Mouse (Mus musculus) hindbrain, embryonic 16.5 days (tissue): ENCODE measurements around the gene Cyp19a1. TPM values are rescaled to one million over a fixed set of nuclear protein-coding genes. Genes with fewer than 3 reads are reported as not detected.

Experiments
- ATAC-seq: fragments of 200-750 bp; cut with Nextera tagmentation; 2 replicates; pipeline ENCODE4 v1.8.0; 2017; ENCODE audit warnings: moderate TSS enrichment, moderate library complexity
- H3K27ac ChIP-seq: fragments of 300-500 bp; sonication (generic); 2 replicates; pipeline ENCODE4 v1.5.1; 2014; ENCODE audit warnings: low read depth, mild to moderate bottlenecking, control low read depth, low read length, moderate library complexity
- H3K27me3 ChIP-seq: fragments of 300-500 bp; sonication (generic); replicated peaks from 2 replicates; pipeline ENCODE4 v1.6.1; 2014; ENCODE audit warnings: low read length; ENCODE audit not compliant: control insufficient read depth, insufficient read depth
- H3K36me3 ChIP-seq: fragments of 300-500 bp; sonication (generic); 2 replicates; pipeline ENCODE4 v1.6.1; 2014; ENCODE audit warnings: mild to moderate bottlenecking, low read length, moderate library complexity, mixed read lengths; ENCODE audit not compliant: control insufficient read depth, insufficient read depth
- H3K4me1 ChIP-seq: fragments of 300-500 bp; sonication (generic); 2 replicates; pipeline ENCODE4 v1.6.1; 2014; ENCODE audit warnings: low read depth, low read length; ENCODE audit not compliant: control insufficient read depth, insufficient read depth
- H3K4me2 ChIP-seq: fragments of 300-500 bp; sonication (generic); 2 replicates; pipeline ENCODE4 v1.6.1; 2014; ENCODE audit warnings: mild to moderate bottlenecking, low read length, control low read depth, moderate library complexity
- H3K4me3 ChIP-seq: fragments of 300-500 bp; sonication (generic); 2 replicates; pipeline ENCODE4 v1.5.1; 2014; ENCODE audit warnings: mild to moderate bottlenecking, low read length, control low read depth, moderate library complexity
- H3K9ac ChIP-seq: fragments of 300-500 bp; sonication (generic); 2 replicates; pipeline ENCODE4 v1.6.1; 2014; ENCODE audit warnings: low read depth, mild to moderate bottlenecking, control low read depth, low read length, moderate library complexity
- H3K9me3 ChIP-seq: fragments of 300-500 bp; sonication (generic); 2 replicates; pipeline ENCODE4 v1.6.1; 2014; ENCODE audit warnings: mild to moderate bottlenecking, low read length, moderate library complexity; ENCODE audit not compliant: control insufficient read depth
- WGBS: fragments of 180-500 bp; shearing (Covaris S2); extraction: QIAGEN DNeasy Blood & Tissue Kit; methylation state at CpG from one replicate; pipeline ENCODE4 v1.1.7; 2014; 5-methylcytosine and 5-hydroxymethylcytosine counted together
- polyA plus RNA-seq: library from polyadenylated mRNA; unstranded; fragments of >200 nt; fragmentation: Nextera tagmentation; extraction: Ambion mirVana; gene quantifications from 2 replicates; pipeline ENCODE4 v1.2.1, GENCODE M21; 2015

Cyp19a1 gene
- 0.16 TPM in 1 of 2 replicates, not detected in the other for polyA plus RNA-seq

GRCm38 (mm10) chr9:54268010-54268409 lies at the start of gene Cyp19a1:
Gene Cyp19a1 (minus strand): TSS chr9:54268110.
- no peaks in the 10 kb centered on the region for H3K36me3 ChIP-seq
- ATAC-seq, result no peak
- no peaks in the 10 kb centered on the region for H3K9me3 ChIP-seq
- H3K27me3 ChIP-seq, result no peaks in the 10 kb centered on the region
- H3K4me2 ChIP-seq, result no peak within 1 kb of the TSS
- H3K9ac ChIP-seq, result no peak within 1 kb of the TSS
- H3K27ac ChIP-seq, result no peak within 1 kb of the TSS
- no peaks in the 10 kb centered on the region for H3K4me1 ChIP-seq
- no peak within 1 kb of the TSS for H3K4me3 ChIP-seq
- whole genome bisulfite sequencing, result 87% methylated on average over 7 of the region's 7 CpGs

GRCm38 (mm10) chr9:54316363-54316762 lies 48.5 kb upstream of the Cyp19a1 start:
- Histone ChIP-seq H3K27me3 (no peaks in the 10 kb centered on the region), H3K9ac (no peak overlapping the region), H3K9me3 (no peaks in the 10 kb centered on the region), H3K4me2 (no peak overlapping the region), H3K4me1 (no peaks in the 10 kb centered on the region), H3K36me3 (no peaks in the 10 kb centered on the region), H3K27ac (no peak overlapping the region), H3K4me3 (no peak overlapping the region)
- WGBS, result 75% methylated on average over 9 of the region's 9 CpGs
- no peak for ATAC-seq

GRCm38 (mm10) chr9:54308751-54309358 lies 40.9 kb upstream of the Cyp19a1 start:
- Histone ChIP-seq H3K4me1 (no peaks in the 10 kb centered on the region), H3K36me3 (no peaks in the 10 kb centered on the region), H3K4me3 (no peak overlapping the region), H3K9ac (no peak overlapping the region), H3K27me3 (no peaks in the 10 kb centered on the region), H3K4me2 (no peak overlapping the region), H3K27ac (no peak overlapping the region), H3K9me3 (no peaks in the 10 kb centered on the region)
- WGBS, result 31% methylated on average over 2 of the region's 2 CpGs
- no peak for ATAC-seq

DNA sequence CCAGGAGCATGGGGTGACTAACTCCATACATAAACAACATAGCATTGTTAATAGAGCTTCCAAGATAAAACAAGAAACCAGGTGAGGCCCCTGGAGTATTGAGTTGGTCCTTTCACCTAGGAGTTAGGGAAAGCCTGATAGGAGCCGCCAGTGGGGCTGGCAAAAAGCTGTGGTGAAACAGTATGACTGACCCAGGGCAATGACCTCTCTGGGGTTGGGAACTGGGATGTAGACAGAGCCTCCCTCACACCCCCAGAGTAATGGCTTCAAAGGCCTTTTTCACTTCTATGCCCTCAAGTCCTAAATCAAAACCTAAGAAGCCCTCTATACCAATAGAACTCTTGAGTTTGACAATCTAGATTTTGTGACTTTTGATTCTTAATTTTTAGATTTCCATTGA lies 40.3 kb upstream of the Cyp19a1 start:
- no peaks in the 10 kb centered on the region for H3K36me3 ChIP-seq
- H3K27ac ChIP-seq, result no peak overlapping the region
- no peak overlapping the region for H3K4me2 ChIP-seq
- WGBS, result 69% methylated on average over 1 of the region's 1 CpGs
- H3K9me3 ChIP-seq, result no peaks in the 10 kb centered on the region
- no peaks in the 10 kb centered on the region for H3K27me3 ChIP-seq
- H3K9ac ChIP-seq, result no peak overlapping the region
- no peaks in the 10 kb centered on the region for H3K4me1 ChIP-seq
- ATAC-seq, result no peak
- no peak overlapping the region for H3K4me3 ChIP-seq

GRCm38 (mm10) chr9:54301255-54301654 lies 33.3 kb upstream of the Cyp19a1 start:
- 75% methylated on average over 4 of the region's 4 CpGs for whole genome bisulfite sequencing

DNA sequence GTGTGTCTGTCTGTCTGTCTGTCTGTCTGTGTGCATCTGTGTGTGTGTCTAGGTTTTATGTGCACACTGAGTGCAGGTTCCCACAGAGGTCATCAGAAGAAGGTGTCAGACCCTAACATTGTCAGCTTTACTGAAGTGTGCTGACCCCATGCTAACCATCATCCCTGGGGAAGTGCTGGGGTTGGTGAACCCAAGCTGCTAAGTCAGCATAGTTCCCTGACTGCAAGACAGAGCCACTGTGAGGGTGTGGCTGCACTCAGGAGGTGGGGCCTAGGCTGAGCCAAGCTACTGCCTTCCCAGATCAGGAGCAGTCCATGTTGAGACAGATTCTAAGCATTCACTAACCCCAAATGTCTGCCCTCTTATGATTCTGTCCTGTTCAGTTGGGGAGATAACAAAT lies 31.9 kb upstream of the Cyp19a1 start:
- Histone ChIP-seq H3K4me1 (no peaks in the 10 kb centered on the region), H3K4me2 (no peak overlapping the region), H3K27ac (no peak overlapping the region), H3K4me3 (no peak overlapping the region), H3K27me3 (no peaks in the 10 kb centered on the region), H3K36me3 (no peaks in the 10 kb centered on the region), H3K9ac (no peak overlapping the region), H3K9me3 (no peaks in the 10 kb centered on the region)
- no peak for ATAC-seq

More at GRCm38 (mm10) chr9:54301255-54301654, 33.3 kb upstream of the Cyp19a1 start:
- ATAC-seq, result no peak
- Histone ChIP-seq H3K27me3 (no peaks in the 10 kb centered on the region), H3K9me3 (no peaks in the 10 kb centered on the region), H3K4me3 (no peak overlapping the region), H3K9ac (no peak overlapping the region), H3K27ac (no peak overlapping the region), H3K4me2 (no peak overlapping the region), H3K4me1 (no peaks in the 10 kb centered on the region), H3K36me3 (no peaks in the 10 kb centered on the region)

- Histone ChIP-seq H3K27ac (no peak overlapping the region), H3K27me3 (no peaks in the 10 kb centered on the region), H3K36me3 (no peaks in the 10 kb centered on the region), H3K4me3 (no peak overlapping the region), H3K4me1 (no peaks in the 10 kb centered on the region), H3K9ac (no peak overlapping the region), H3K9me3 (no peaks in the 10 kb centered on the region), H3K4me2 (no peak overlapping the region)
- WGBS, result 91% methylated on average over 3 of the region's 3 CpGs
- ATAC-seq, result no peak
These were observed 31.5 kb upstream of the Cyp19a1 start for GRCm38 (mm10) chr9:54299389-54299788.

DNA sequence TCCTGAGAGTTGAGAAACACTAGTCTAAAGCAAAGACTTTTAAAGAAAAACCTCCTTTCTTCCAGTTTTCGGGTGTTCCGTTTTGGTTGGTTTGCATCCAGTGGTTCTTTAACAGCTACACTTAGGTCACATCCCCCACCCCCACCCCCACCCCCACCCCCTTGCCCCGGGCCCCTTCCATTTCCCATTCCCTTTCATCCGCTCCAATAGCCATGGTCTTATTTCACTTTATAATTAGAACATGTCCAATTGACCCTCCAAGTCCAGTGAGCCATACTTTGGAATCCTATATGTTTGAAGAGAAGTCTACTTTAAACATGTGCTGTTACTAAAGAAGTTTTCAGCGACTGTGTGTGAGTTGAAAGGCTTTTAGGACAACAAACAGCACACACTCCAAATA lies 19.9 kb upstream of the Cyp19a1 start:
- H3K27me3 ChIP-seq, result peaks cover 5% of the 10 kb centered on the region; the same call in 1 of the 2 replicates
- no peak overlapping the region for H3K9ac ChIP-seq
- no peak for ATAC-seq
- H3K9me3 ChIP-seq, result no peaks in the 10 kb centered on the region
- H3K27ac ChIP-seq, result no peak overlapping the region
- 52% methylated on average over 5 of the region's 5 CpGs for WGBS
- no peak overlapping the region for H3K4me3 ChIP-seq
- H3K36me3 ChIP-seq, result no peaks in the 10 kb centered on the region
- H3K4me1 ChIP-seq, result peaks cover 4% of the 10 kb centered on the region; the same call in 1 of the 2 replicates
- no peak overlapping the region for H3K4me2 ChIP-seq

DNA sequence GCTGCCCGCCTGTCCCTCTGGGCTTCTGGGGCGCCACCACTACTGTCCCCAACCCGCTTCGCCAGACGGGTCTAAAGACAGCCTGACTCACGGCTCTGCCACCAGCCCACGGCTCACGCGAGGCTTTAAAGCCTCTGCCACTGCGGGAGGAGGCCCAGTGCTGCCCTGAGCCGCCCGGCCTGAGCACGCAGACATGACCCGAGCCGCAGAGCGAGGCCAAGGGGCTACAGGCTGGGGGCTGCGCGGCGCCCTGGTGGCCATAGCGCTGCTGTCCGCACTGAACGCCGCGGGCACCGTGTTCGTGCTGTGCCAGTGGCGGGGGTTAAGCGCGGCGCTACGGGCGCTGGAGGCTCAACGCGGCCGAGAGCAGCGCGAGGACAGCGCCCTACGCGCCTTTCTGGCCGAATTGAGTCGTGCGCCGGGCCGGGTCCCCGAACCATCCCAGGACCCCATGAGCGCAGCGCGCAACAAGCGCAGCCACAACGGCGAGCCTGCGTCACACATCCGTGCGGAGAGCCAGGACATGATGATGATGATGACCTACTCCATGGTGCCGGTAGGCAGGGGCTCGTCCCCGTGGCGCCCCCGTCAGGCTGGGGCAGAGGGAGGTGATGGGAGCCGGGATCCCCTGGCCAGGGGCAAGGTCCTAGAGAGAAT lies 18.5 kb upstream of the Cyp19a1 start, which contains the start of gene Gldn:
Gene Gldn, plus strand, starts transcription at position 156 of the 657 bp plus-strand sequence.
- H3K4me2 ChIP-seq, result peak within 1 kb of the TSS; percentile 95
- 3% methylated on average over 57 of the region's 61 CpGs for WGBS
- ATAC-seq, result peak; percentile 74
- H3K27ac ChIP-seq, result no peak within 1 kb of the TSS
- peak within 1 kb of the TSS; percentile 76 for H3K9ac ChIP-seq
- H3K9me3 ChIP-seq, result no peaks in the 10 kb centered on the region
- peak within 1 kb of the TSS; percentile 53 for H3K4me3 ChIP-seq
- H3K36me3 ChIP-seq, result no peaks in the 10 kb centered on the region
- H3K4me1 ChIP-seq, result peaks cover 4% of the 10 kb centered on the region; the same call in 1 of the 2 replicates
- peaks cover 5% of the 10 kb centered on the region; the same call in 1 of the 2 replicates for H3K27me3 ChIP-seq
